ENCODE assay signal across 9 mouse cellular contexts in genomic region chr1:165194662-165195013, GRCm38 (mm10). TPM values are rescaled to one million over a fixed set of nuclear protein-coding genes. Genes with fewer than 3 reads are reported as not detected.
DNase-seq lines count a peak whose midpoint lies in the region; ATAC-seq and TF ChIP-seq lines count a peak whose summit lies in the region.
"Had no signal": no experiment of that assay in that cellular context is flagged by ENCODE, and none has a peak within 500 bp of the region (broad histone marks: within the 10 kb centered on the region; RNA-seq: fewer than 3 reads in every experiment).

No protein-coding gene starts in this region.

- no peaks in the 10 kb centered on the region for H3K27me3 ChIP-seq in lung, embryonic 14.5 days (ENCODE audit: insufficient read depth, low read length)
- H3K27me3 ChIP-seq in intestine, postnatal 0 days (replicated peaks; ENCODE audit: control insufficient read depth, insufficient read depth, low read length) = no peaks in the 10 kb centered on the region
- peaks cover 5% of the 10 kb centered on the region for H3K27me3 ChIP-seq in neural tube, embryonic 14.5 days (ENCODE audit: control insufficient read depth, insufficient read depth, low read length)

- no peak for ATAC-seq in lung, embryonic 14.5 days (ENCODE audit: insufficient read depth)
- peak; percentile 44 for ATAC-seq in intestine, postnatal 0 days
- ATAC-seq in neural tube, embryonic 14.5 days (ENCODE audit: low read depth) = peak; percentile 1; the same call in 1 of the 2 replicates

- no peak for TF ChIP-seq CTCF in lung, embryonic 14.5 days (IDR thresholded peaks at IDR 0.05; ENCODE audit: low read depth)
- no peak for TF ChIP-seq CTCF in embryonic fibroblast, embryonic 13.5 days (IDR thresholded peaks at IDR 0.05; ENCODE audit: borderline replicate concordance, insufficient read depth, low read length)
- no peak for TF ChIP-seq CTCF in intestine, postnatal 0 days (IDR thresholded peaks at IDR 0.05; ENCODE audit: low read depth)

- no peaks in the 10 kb centered on the region for H3K36me3 ChIP-seq in lung, embryonic 14.5 days (ENCODE audit: insufficient read depth)
- H3K36me3 ChIP-seq in intestine, postnatal 0 days (ENCODE audit: control insufficient read depth, insufficient read depth) = no peaks in the 10 kb centered on the region
- H3K36me3 ChIP-seq in neural tube, embryonic 14.5 days (ENCODE audit: control insufficient read depth, insufficient read depth, low read length) = no peaks in the 10 kb centered on the region

- peak overlapping the region; percentile 67 for H3K4me3 ChIP-seq in lung, embryonic 14.5 days (ENCODE audit: low read depth, low read length)
- H3K4me3 ChIP-seq in embryonic fibroblast, embryonic 13.5 days (ENCODE audit: insufficient read depth, low read length) = peak overlapping the region; percentile 75
- peak overlapping the region; percentile 84 for H3K4me3 ChIP-seq in intestine, postnatal 0 days (ENCODE audit: low read depth, low read length)
- peak overlapping the region; percentile 70 for H3K4me3 ChIP-seq in neural tube, embryonic 14.5 days (ENCODE audit: low read depth, low read length)

- H3K27ac ChIP-seq in lung, embryonic 14.5 days (ENCODE audit: low read depth) = peak overlapping the region; percentile 72
- H3K27ac ChIP-seq in embryonic fibroblast, embryonic 13.5 days (ENCODE audit: insufficient read depth, low read length) = no peak overlapping the region
- peak overlapping the region; percentile 95 for H3K27ac ChIP-seq in intestine, postnatal 0 days (ENCODE audit: low read depth, low read length)
- H3K27ac ChIP-seq in neural tube, embryonic 14.5 days (ENCODE audit: low read depth, low read length) = no peak overlapping the region

- DNase-seq in lung, embryonic 14.5 days = no peak
- no peak for DNase-seq in lung, adult 18-20 months
- DNase-seq in gastrocnemius, postnatal 36 days = no peak
- no peak for DNase-seq in layer of hippocampus, postnatal 10 days (ENCODE audit: low spot score in 2 of 2)
- no peak for DNase-seq in layer of hippocampus, adult 8-10 months (ENCODE audit: low spot score in 2 of 2)

- no peaks in the 10 kb centered on the region for H3K9me3 ChIP-seq in lung, embryonic 14.5 days (ENCODE audit: low read depth, low read length)
- H3K9me3 ChIP-seq in intestine, postnatal 0 days (ENCODE audit: control insufficient read depth) = no peaks in the 10 kb centered on the region
- H3K9me3 ChIP-seq in neural tube, embryonic 14.5 days (ENCODE audit: control insufficient read depth, low read length) = no peaks in the 10 kb centered on the region

- peak overlapping the region; percentile 90 for H3K4me2 ChIP-seq in lung, embryonic 14.5 days
- peak overlapping the region; percentile 87 for H3K4me2 ChIP-seq in intestine, postnatal 0 days (replicated peaks; ENCODE audit: low read depth)
- H3K4me2 ChIP-seq in neural tube, embryonic 14.5 days (ENCODE audit: low read depth, low read length) = peak overlapping the region; percentile 96

- 6% methylated on average over 5 of the region's 5 CpGs for WGBS in lung, embryonic 14.5 days
- 6% methylated on average over 5 of the region's 5 CpGs for WGBS in intestine, postnatal 0 days
- WGBS in neural tube, embryonic 14.5 days = 10% methylated on average over 5 of the region's 5 CpGs

- H3K4me1 ChIP-seq in lung, embryonic 14.5 days (ENCODE audit: insufficient read depth) = peaks cover 10% of the 10 kb centered on the region
- peaks cover 13% of the 10 kb centered on the region for H3K4me1 ChIP-seq in embryonic fibroblast, embryonic 13.5 days (ENCODE audit: control insufficient read depth, insufficient read depth, low read length)
- H3K4me1 ChIP-seq in intestine, postnatal 0 days (replicated peaks; ENCODE audit: control insufficient read depth, insufficient read depth, low read length) = peaks cover 10% of the 10 kb centered on the region
- peaks cover 4% of the 10 kb centered on the region; the same call in 1 of the 2 replicates for H3K4me1 ChIP-seq in neural tube, embryonic 14.5 days (ENCODE audit: control insufficient read depth, insufficient read depth, low read length)

- TF ChIP-seq POLR2A in embryonic fibroblast, embryonic 13.5 days (IDR thresholded peaks at IDR 0.05; ENCODE audit: low read depth, low read length) = 0 out of 2 replicates have a peak, but pooled peaks have one; percentile 2

- intact Hi-C loops in gastrocnemius, postnatal 36 days (cut with DNase I) = no loop called here

- H3K9ac ChIP-seq in lung, embryonic 14.5 days = peak overlapping the region; percentile 71; the same call in 1 of the 2 replicates
- peak overlapping the region; percentile 92 for H3K9ac ChIP-seq in intestine, postnatal 0 days (ENCODE audit: low read depth, low read length)
- H3K9ac ChIP-seq in neural tube, embryonic 14.5 days (replicated peaks; ENCODE audit: low read depth, low read length) = peak overlapping the region; percentile 61; the same call in 1 of the 2 replicates

RNA-seq across cellular contexts. Expression of gene Sft2d2, which starts 0.4 kb away (rescaled TPM):
- 19.3 and 20.1 TPM in 2 replicates for polyA plus RNA-seq in lung, embryonic 14.5 days (2014; fragmentation: Nextera tagmentation; extraction: Ambion mirVana)
- 16.4 and 18.5 TPM in 2 replicates for polyA plus RNA-seq in embryonic fibroblast, embryonic 13.5 days (2011; ENCODE audit: insufficient read length, low read depth, missing spikeins)
- polyA plus RNA-seq in intestine, postnatal 0 days (2015; fragmentation: Nextera tagmentation; extraction: Ambion mirVana) = 24.3 and 26.1 TPM in 2 replicates
- 5.5 and 7.8 TPM in 2 replicates for polyA plus RNA-seq in neural tube, embryonic 14.5 days (2014; fragmentation: Nextera tagmentation; extraction: Ambion mirVana)
- 1 to 10 TPM; 7.6 to 8.2 TPM for total RNA-seq in gastrocnemius, postnatal 36 days (2021)
- 1 to 10 TPM; 7.8 to 9.0 TPM for total RNA-seq in layer of hippocampus, postnatal 10 days (2021)
- total RNA-seq in layer of hippocampus, adult 8-10 months (2022) = 10 to 100 TPM; 14.1 to 17.6 (median 14.9) TPM

RNA-seq across cellular contexts. Expression of gene Tbx19, which starts 34.1 kb away (rescaled TPM):
- polyA plus RNA-seq in lung, embryonic 14.5 days (2014; fragmentation: Nextera tagmentation; extraction: Ambion mirVana) = not detected in 2 replicates
- polyA plus RNA-seq in embryonic fibroblast, embryonic 13.5 days (2011; ENCODE audit: insufficient read length, low read depth, missing spikeins) = not detected in 2 replicates
- 0.05 TPM in 1 of 2 replicates, not detected in the other for polyA plus RNA-seq in intestine, postnatal 0 days (2015; fragmentation: Nextera tagmentation; extraction: Ambion mirVana)
- polyA plus RNA-seq in neural tube, embryonic 14.5 days (2014; fragmentation: Nextera tagmentation; extraction: Ambion mirVana) = not detected in 2 replicates
- total RNA-seq in gastrocnemius, postnatal 36 days (2021) = not detected
- not detected for total RNA-seq in layer of hippocampus, postnatal 10 days (2021)
- total RNA-seq in layer of hippocampus, adult 8-10 months (2022) = not detected
- total RNA-seq: adrenal gland, postnatal 14 days had no signal

RNA-seq across cellular contexts. Expression of gene Tiprl, which starts 42.2 kb away (rescaled TPM):
- polyA plus RNA-seq in lung, embryonic 14.5 days (2014; fragmentation: Nextera tagmentation; extraction: Ambion mirVana) = 88.3 and 90.9 TPM in 2 replicates
- 64.0 and 70.2 TPM in 2 replicates for polyA plus RNA-seq in embryonic fibroblast, embryonic 13.5 days (2011; ENCODE audit: insufficient read length, low read depth, missing spikeins)
- polyA plus RNA-seq in intestine, postnatal 0 days (2015; fragmentation: Nextera tagmentation; extraction: Ambion mirVana) = 59.7 and 61.9 TPM in 2 replicates
- 130 and 141 TPM in 2 replicates for polyA plus RNA-seq in neural tube, embryonic 14.5 days (2014; fragmentation: Nextera tagmentation; extraction: Ambion mirVana)
- total RNA-seq in gastrocnemius, postnatal 36 days (2021) = 10 to 100 TPM; 13.9 to 19.4 TPM
- 10 to 100 TPM; 74.4 to 78.0 TPM for total RNA-seq in layer of hippocampus, postnatal 10 days (2021)
- 10 to 100 TPM; 59.9 to 71.1 (median 65.2) TPM for total RNA-seq in layer of hippocampus, adult 8-10 months (2022)

Comparison
In these comparisons a context has a peak if more than half of its experiments do, and no peak if none do; other contexts are left out.
1. H3K27ac ChIP-seq: peak in lung, embryonic 14.5 days (single experiment) and intestine, postnatal 0 days (single experiment); none in embryonic fibroblast, embryonic 13.5 days (single experiment) and neural tube, embryonic 14.5 days (single experiment).
2. Peak in every context shown above with its lines, with median percentiles within 50 percentile points of each other: H3K4me2 ChIP-seq, H3K4me3 ChIP-seq and H3K9ac ChIP-seq.